Mouse (Mus musculus) liver, adult (tissue): ENCODE data around the gene Mcl1.

Experiments used
- GATA4 ChIP-seq: IDR thresholded peaks from 2 replicates; pipeline ENCODE4 v1.6.1; 2014; ENCODE audit warnings: mild to moderate bottlenecking, low read length; ENCODE audit not compliant: insufficient replicate concordance

Gene Mcl1

DNA sequence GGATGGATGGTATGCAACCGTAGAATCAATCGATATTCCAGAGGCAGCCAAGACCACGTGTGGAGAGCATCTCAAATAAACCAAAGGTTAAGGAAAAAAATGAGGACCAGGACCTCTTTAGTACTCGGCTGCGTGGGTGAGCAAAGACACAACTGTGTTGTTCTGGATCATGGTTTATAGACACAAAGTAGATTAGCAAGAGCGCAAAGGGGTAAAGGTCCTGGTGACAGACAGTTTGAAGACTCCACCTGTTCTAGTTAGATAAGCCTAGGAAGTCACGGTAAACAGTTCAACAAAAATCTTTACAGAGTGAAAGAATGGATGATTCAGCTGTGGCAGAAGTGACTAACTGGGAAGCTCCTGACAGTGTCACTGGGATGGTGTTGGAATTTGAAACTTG, 15.5 kb upstream of the Mcl1 start:
- TF ChIP-seq GATA4 = no peak

DNA sequence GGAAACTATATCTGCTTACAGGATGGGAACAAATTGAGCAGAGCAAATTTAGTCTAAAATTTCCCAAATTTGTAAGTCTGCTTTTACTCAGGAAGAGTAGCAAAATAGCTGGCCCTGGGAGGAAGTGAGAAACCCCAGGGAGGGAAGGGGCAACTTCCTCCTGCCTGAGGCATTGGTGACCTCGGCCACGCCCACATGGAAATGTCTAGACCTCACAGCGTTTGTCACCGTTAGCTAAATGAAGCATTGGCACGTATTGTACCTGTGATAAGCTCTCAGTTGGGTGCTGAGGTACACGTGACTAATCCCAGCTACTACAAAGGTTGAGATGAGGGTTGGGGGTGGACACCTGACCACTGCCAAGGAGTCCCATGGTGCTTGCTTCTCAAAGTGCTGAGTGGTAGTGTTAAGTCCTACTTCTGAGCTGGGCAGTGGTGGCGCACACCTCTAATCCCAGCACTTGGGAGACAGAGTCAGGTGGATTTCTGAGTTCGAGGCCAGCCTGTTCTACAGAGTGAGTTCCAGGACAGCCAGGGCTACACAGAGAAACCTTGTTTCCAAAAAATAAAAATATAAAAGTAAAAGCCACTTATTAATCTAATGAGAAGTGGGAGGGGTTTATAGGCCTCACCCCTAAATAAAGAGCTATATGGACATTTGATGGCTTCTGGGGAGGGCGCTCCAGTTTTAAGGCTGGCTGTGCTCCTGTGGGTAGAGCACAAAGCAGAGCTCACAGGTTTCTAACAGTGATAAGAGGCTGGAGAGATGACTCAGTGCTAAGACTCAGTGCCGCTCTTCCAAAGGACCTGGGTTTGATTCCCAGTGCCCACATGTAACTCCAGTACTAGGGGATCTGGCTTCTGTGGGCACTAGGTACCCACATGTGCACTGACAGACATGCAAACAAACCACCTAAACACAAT, 13.0 kb upstream of the Mcl1 start:
- TF ChIP-seq GATA4 = no peak

GRCm38 (mm10) chr3:95648016-95648415, 10.6 kb upstream of the Mcl1 start:
- TF ChIP-seq GATA4 = no peak

- no peak for TF ChIP-seq GATA4
Observed at GRCm38 (mm10) chr3:95650276-95651032, 8.1 kb upstream of the Mcl1 start.

GRCm38 (mm10) chr3:95651033-95651373, 7.6 kb upstream of the Mcl1 start:
- TF ChIP-seq GATA4 = no peak

GRCm38 (mm10) chr3:95651391-95652203, 7.0 kb upstream of the Mcl1 start:
- TF ChIP-seq GATA4 = no peak

- no peak for TF ChIP-seq GATA4
Observed at GRCm38 (mm10) chr3:95652204-95652811, 6.3 kb upstream of the Mcl1 start.

DNA sequence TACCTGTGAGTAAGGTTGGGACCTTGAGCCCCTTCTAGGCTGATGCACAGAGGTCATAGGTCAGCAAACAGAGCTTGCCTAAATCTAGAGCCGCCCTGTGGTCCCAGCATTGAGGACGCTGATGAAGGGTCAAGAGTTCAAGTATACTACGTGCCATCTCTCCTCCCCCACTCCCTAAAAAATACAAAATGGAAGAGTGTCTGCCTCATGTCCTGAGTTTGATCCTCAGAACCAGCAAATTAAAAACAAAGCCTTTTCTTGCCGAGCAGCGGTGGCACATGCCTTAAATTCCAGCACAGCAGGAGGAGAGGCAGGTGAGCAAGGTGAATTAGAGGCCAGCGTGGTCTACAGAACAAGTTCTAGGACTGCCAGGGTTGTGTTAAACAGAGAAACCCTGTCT, 5.7 kb upstream of the Mcl1 start:
- no peak for TF ChIP-seq GATA4

DNA sequence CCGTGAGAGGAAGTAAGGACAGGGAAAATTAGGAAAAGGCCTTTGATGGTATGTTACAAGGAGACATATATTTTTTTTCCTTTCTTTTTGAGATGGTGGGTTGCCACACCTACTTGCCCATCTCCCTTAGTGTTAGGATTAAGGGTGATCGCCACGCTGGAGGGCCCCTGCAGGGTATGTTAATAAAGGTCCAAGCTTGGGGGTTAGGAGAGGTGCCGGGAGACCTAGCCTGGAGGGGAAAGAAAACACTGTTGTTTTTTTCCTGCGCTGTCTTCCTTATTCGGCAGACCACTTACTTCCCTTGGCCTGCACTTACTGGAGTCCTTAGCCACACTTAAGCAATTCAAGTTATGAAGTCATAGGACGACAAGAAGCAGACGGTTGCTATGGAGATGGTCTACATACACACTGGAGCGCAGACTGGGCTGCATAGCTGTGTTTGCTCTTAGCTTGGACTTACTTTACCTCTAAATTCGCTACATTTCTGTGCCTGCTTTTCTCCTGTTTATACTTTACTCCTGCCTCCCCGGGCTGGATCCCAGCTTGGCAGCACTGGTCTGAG, 5.0 kb upstream of the Mcl1 start:
- no peak for TF ChIP-seq GATA4

DNA sequence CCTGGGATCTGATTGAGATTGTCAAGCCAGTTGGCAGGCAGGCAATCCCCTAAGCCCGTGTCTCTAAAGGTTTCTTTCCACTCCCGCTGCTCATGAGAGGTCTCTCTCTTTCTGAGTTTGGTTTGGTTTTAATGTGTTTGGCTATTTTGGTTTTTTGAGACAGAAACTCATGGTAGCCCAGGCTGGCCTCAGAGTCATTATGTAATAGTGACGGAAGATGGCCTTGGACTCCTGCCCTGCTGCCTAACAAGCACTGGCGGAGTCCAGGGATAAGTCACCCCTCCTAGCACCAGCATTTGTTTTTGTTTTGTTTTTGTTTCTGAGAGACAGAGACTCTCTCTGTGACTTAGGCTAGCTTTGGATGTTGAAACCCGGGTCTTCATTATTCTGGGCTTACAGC, 3.2 kb upstream of the Mcl1 start:
- TF ChIP-seq GATA4 = no peak

DNA sequence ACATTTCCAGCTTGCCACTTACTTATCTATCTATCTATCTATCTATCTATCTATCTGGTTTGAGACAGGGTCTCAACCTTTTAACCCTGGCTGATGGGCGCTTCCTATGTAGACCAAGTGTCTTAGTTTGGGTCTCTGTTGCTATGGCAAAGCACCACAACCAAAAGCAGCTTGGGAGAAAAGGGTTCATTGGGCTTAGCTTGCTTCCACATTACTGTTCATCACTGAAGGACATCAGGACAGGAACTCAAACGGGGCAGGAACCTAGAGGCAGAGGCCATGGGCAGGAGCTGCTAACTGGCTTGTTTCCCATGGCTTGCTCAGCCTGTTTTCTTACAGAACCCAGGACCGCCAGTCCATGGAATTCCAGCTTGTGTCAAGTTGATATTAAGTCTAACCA, 1.5 kb upstream of the Mcl1 start:
- no peak for TF ChIP-seq GATA4

DNA sequence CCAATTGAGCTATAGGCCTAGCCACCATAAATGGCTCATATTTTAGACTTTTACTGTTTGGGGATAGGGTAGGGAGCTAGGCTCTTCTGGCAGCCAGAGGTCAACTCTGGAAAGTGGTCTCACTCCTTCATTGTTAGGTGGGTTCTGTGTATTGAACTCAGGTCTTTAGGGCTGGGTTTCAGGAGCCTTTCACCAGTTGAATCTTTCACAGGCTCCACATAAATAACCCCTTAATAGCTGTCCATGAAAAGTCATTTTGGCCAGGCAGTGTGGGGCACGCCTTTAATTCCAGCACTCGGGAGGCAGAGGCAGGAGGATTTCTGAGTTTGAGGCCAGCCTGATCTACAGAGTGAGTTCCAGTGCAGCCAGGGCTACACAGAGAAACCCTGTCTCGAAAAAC, 877 bp upstream of the Mcl1 start:
- no peak for TF ChIP-seq GATA4

DNA sequence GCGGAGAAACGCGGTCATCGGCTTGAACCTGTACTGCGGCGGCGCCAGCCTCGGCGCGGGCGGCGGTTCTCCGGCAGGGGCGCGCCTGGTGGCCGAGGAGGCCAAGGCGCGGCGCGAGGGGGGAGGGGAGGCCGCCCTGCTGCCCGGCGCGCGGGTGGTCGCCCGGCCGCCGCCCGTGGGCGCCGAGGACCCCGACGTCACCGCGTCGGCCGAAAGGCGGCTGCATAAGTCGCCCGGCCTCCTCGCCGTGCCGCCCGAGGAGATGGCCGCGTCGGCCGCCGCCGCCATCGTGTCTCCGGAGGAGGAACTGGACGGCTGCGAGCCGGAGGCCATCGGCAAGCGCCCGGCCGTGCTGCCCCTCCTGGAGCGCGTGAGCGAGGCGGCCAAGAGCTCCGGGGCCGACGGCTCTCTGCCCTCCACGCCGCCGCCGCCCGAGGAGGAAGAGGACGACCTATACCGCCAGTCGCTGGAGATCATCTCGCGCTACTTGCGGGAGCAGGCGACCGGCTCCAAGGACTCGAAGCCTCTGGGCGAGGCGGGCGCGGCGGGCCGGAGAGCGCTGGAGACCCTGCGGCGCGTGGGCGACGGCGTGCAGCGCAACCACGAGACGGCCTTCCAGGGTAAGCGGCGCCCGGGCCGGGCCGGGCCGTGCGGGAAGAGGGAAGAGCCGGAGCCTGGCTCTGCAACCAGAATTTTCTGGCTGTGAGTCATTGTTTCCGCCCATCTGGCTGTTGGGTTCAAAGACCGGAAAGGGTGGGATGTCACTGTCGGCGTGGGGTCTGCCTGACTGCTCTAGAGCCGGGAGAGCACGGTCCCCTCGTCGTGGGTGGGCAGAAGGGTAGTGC, 502 bp downstream of the Mcl1 start:
- no peak for TF ChIP-seq GATA4

DNA sequence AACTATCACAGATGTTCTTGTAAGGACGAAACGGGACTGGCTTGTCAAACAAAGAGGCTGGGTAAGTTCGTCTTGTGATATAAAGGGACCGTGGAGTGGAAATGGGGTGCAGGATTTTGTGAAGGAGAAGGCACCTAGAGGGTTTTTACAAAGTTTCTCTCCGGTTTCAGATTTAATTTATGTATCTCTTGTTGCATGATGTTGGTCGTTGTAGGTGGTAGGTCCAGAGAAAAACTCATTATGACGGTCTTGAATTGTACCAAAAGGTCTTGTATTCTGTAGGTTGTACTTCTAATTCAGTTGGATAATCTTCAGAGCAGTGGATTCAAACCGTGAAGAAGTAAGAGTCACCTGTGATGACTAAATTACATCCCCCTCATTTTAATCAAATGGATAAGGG, 1.4 kb downstream of the Mcl1 start:
- TF ChIP-seq GATA4 = no peak
